Mouse (Mus musculus): ENCODE data around the gene Fbxw2.

DNA sequence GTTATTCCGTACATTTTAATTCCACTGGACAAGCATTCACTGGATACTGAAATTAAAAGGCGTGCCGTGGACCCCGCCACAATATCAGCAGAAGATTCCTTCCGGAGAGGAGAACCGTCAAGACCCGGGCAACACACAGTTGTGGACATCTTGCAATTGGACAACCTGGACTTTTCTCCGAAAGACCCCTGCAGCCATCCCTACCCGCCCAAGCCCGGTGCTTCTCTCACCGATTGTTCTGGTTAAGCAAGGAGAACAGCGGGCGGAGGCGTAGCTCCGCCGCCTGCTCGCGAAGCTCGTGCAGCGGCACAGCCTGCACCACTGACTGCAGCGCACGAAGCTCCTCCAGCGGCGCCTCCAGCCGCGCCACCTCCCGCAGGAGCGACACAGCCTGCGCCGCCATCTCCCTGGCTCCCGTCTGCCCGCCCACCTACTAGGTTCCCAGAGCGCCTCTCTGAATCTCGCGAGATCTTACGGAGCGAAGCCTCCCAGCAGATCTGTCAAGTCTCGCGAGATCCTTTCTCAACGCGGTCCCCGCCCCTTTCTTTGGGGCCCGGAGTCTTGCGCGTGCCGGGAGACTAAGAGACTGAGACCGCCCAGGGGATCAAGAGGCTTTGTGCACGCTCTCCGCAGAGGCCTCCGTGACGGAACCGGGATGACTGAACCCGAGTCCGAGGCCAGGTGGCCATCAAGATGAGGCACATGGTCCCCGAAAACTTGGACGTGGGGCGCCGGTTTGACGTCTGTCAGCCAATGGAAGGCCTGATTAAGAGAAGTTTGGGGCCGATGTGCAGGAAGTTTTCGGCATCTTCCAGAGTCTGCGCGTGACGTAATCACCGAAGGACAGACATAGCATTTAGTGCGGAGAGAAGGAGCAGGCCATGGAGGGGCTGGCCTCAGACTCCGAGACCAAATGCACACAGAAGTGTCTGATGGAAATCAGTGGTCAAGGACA lies 44.7 kb upstream of the Fbxw2 start:
- TF ChIP-seq POLR2AphosphoS2 (IDR thresholded peaks at IDR 0.05; ENCODE audit: insufficient read length, low read depth) (peak; percentile 90), CEBPB (IDR thresholded peaks at IDR 0.05; ENCODE audit: insufficient read depth, poor library complexity, severe bottlenecking) (no peak), E2F4 (IDR thresholded peaks at IDR 0.05; ENCODE audit: insufficient read depth) (no peak), POLR2A (IDR thresholded peaks at IDR 0.05; ENCODE audit: insufficient read length, low read depth) (peak; percentile 97), MAX (IDR thresholded peaks at IDR 0.05; ENCODE audit: low read depth) (peak; percentile 60)

Data from myocyte (in vitro differentiated cells).